Mouse (Mus musculus): Measurements from ENCODE around the gene Get4. TPM values are rescaled to one million over a fixed set of nuclear protein-coding genes. Genes with fewer than 3 reads are reported as not detected.

Get4 gene
- 9.2 TPM for polyA plus RNA-seq (2014; fragmentation: Illumina TruSeq; extraction: RNeasy Lipid Tissue Mini Kit (QIAGEN cat#74804); ENCODE audit: low read depth, low replicate concordance)

GRCm38 (mm10) chr5:139252081-139252909, at the start of gene Get4:
Gene Get4, plus strand, starts transcription at chr5:139252324.

Other genes with a start within 250 kb of the Get4 start
- gene Prkar1b, start 102.3 kb upstream of the Get4 start, polyA plus RNA-seq (2014; fragmentation: Illumina TruSeq; extraction: RNeasy Lipid Tissue Mini Kit (QIAGEN cat#74804); ENCODE audit: low read depth, low replicate concordance): 1.7 TPM
- 12.5 TPM for gene Dnaaf5, start 102.1 kb upstream of the Get4 start, polyA plus RNA-seq (2014; fragmentation: Illumina TruSeq; extraction: RNeasy Lipid Tissue Mini Kit (QIAGEN cat#74804); ENCODE audit: low read depth, low replicate concordance)
- 42.7 TPM for gene Sun1, start 51.7 kb upstream of the Get4 start, polyA plus RNA-seq (2014; fragmentation: Illumina TruSeq; extraction: RNeasy Lipid Tissue Mini Kit (QIAGEN cat#74804); ENCODE audit: low read depth, low replicate concordance)
- 0.15 TPM for gene Adap1, start 73.3 kb downstream of the Get4 start, polyA plus RNA-seq (2014; fragmentation: Illumina TruSeq; extraction: RNeasy Lipid Tissue Mini Kit (QIAGEN cat#74804); ENCODE audit: low read depth, low replicate concordance)
- 8.3 TPM for gene Cox19, start 99.1 kb downstream of the Get4 start, polyA plus RNA-seq (2014; fragmentation: Illumina TruSeq; extraction: RNeasy Lipid Tissue Mini Kit (QIAGEN cat#74804); ENCODE audit: low read depth, low replicate concordance)
- gene Cyp2w1, start 100.3 kb downstream of the Get4 start, polyA plus RNA-seq (2014; fragmentation: Illumina TruSeq; extraction: RNeasy Lipid Tissue Mini Kit (QIAGEN cat#74804); ENCODE audit: low read depth, low replicate concordance): not detected
- 0.20 TPM for gene Gpr146, start 125.4 kb downstream of the Get4 start, polyA plus RNA-seq (2014; fragmentation: Illumina TruSeq; extraction: RNeasy Lipid Tissue Mini Kit (QIAGEN cat#74804); ENCODE audit: low read depth, low replicate concordance)
- not detected for gene C130050O18Rik, start 153.0 kb downstream of the Get4 start, polyA plus RNA-seq (2014; fragmentation: Illumina TruSeq; extraction: RNeasy Lipid Tissue Mini Kit (QIAGEN cat#74804); ENCODE audit: low read depth, low replicate concordance)
- gene Gper1, start 170.8 kb downstream of the Get4 start, polyA plus RNA-seq (2014; fragmentation: Illumina TruSeq; extraction: RNeasy Lipid Tissue Mini Kit (QIAGEN cat#74804); ENCODE audit: low read depth, low replicate concordance): not detected
- 1.6 TPM for gene 3110082I17Rik, start 208.2 kb downstream of the Get4 start, polyA plus RNA-seq (2014; fragmentation: Illumina TruSeq; extraction: RNeasy Lipid Tissue Mini Kit (QIAGEN cat#74804); ENCODE audit: low read depth, low replicate concordance)
- 6.8 TPM for gene Zfand2a, start 232.2 kb downstream of the Get4 start, polyA plus RNA-seq (2014; fragmentation: Illumina TruSeq; extraction: RNeasy Lipid Tissue Mini Kit (QIAGEN cat#74804); ENCODE audit: low read depth, low replicate concordance)